Mouse (Mus musculus): ENCODE data around the gene Retreg1. TPM values are rescaled to one million over a fixed set of nuclear protein-coding genes. Genes with fewer than 3 reads are reported as not detected.

Gene Retreg1
- polyA plus RNA-seq, 1 experiment from 2014 or later: 2.2 TPM

Other genes starting within 250 kb of the Retreg1 start
- 41.8 and 45.4 TPM in 2 replicates for gene Myo10, start 220.7 kb upstream of the Retreg1 start, polyA plus RNA-seq (2016; fragmentation: Nextera tagmentation; extraction: Ambion mirVana)
- 26.7 and 31.7 TPM in 2 replicates for gene Zfp622, start 141.2 kb downstream of the Retreg1 start, polyA plus RNA-seq (2016; fragmentation: Nextera tagmentation; extraction: Ambion mirVana)

All from hindbrain, embryonic 10.5 days (tissue).